In the genomic region with DNA sequence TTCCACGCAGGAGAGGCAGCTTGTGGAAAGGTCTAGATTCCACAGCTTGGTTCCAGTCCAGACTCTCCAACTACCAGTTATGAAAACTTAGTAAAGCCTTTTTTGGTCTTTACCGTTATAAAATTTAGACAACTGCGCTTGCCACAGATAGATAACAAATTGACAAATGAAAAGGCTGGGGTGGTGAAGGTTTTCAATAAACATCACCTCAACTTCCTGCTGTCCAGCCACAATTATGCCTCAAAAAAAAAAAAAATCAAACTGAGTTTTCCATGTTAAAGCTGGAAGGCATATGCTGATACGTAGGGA, we compare ENCODE assay signal across 9 mouse cellular contexts. TPM values are rescaled to one million over a fixed set of nuclear protein-coding genes. Genes with fewer than 3 reads are reported as not detected.
DNase-seq lines count a peak whose midpoint lies in the region; ATAC-seq lines count a peak whose summit lies in the region.
"Had no signal": no experiment of that assay in that cellular context is flagged by ENCODE, and none has a peak within 500 bp of the region (broad histone marks: within the 10 kb centered on the region; RNA-seq: fewer than 3 reads in every experiment).

No protein-coding gene starts in this region.

- no peak for ATAC-seq in kidney, embryonic 15.5 days (replicated peaks; ENCODE audit: low FRiP score)
- ATAC-seq in embryonic facial prominence, embryonic 11.5 days (replicated peaks; ENCODE audit: insufficient number of reproducible peaks, low FRiP score, low TSS enrichment, low read depth) = no peak
- ATAC-seq in hindbrain, embryonic 16.5 days = no peak
- no peak for ATAC-seq in midbrain, embryonic 16.5 days

- H3K4me2 ChIP-seq in kidney, embryonic 15.5 days = peak overlapping the region; percentile 97
- peak overlapping the region; percentile 89; the same call in 1 of the 2 replicates for H3K4me2 ChIP-seq in embryonic facial prominence, embryonic 11.5 days (ENCODE audit: low read depth, low read length)
- H3K4me2 ChIP-seq in hindbrain, embryonic 16.5 days (ENCODE audit: low read length) = peak overlapping the region; percentile 56
- H3K4me2 ChIP-seq in midbrain, embryonic 16.5 days (ENCODE audit: low read length) = peak overlapping the region; percentile 82

- peaks cover 16% of the 10 kb centered on the region; the same call in 1 of the 2 replicates for H3K4me1 ChIP-seq in kidney, embryonic 15.5 days
- H3K4me1 ChIP-seq in embryonic facial prominence, embryonic 11.5 days (ENCODE audit: control insufficient read depth, insufficient read depth, low read length) = no peaks in the 10 kb centered on the region
- peaks cover 11% of the 10 kb centered on the region for H3K4me1 ChIP-seq in hindbrain, embryonic 16.5 days (ENCODE audit: control insufficient read depth, insufficient read depth, low read depth, low read length)
- peaks cover 20% of the 10 kb centered on the region for H3K4me1 ChIP-seq in midbrain, embryonic 16.5 days (ENCODE audit: control insufficient read depth, insufficient read depth, low read length)

- H3K36me3 ChIP-seq in kidney, embryonic 15.5 days = no peaks in the 10 kb centered on the region
- H3K36me3 ChIP-seq in embryonic facial prominence, embryonic 11.5 days (replicated peaks; ENCODE audit: control insufficient read depth, insufficient read depth, low read depth, low read length) = no peaks in the 10 kb centered on the region
- 0 out of 2 replicates have a peak, but pooled peaks cover 2% of the 10 kb centered on the region for H3K36me3 ChIP-seq in hindbrain, embryonic 16.5 days (ENCODE audit: control insufficient read depth, insufficient read depth, low read length)
- H3K36me3 ChIP-seq in midbrain, embryonic 16.5 days (ENCODE audit: control insufficient read depth, insufficient read depth, low read length) = no peaks in the 10 kb centered on the region

- no peaks in the 10 kb centered on the region for H3K9me3 ChIP-seq in kidney, embryonic 15.5 days (replicated peaks)
- H3K9me3 ChIP-seq in embryonic facial prominence, embryonic 11.5 days (replicated peaks; ENCODE audit: control insufficient read depth, low read length) = no peaks in the 10 kb centered on the region
- no peaks in the 10 kb centered on the region for H3K9me3 ChIP-seq in hindbrain, embryonic 16.5 days (ENCODE audit: control insufficient read depth, low read length)
- H3K9me3 ChIP-seq in midbrain, embryonic 16.5 days (replicated peaks; ENCODE audit: control insufficient read depth, low read length, poor library complexity, severe bottlenecking) = no peaks in the 10 kb centered on the region

- H3K27ac ChIP-seq in kidney, embryonic 15.5 days = no peak overlapping the region
- H3K27ac ChIP-seq in embryonic facial prominence, embryonic 11.5 days (replicated peaks; ENCODE audit: low read depth, low read length) = no peak overlapping the region
- H3K27ac ChIP-seq in hindbrain, embryonic 16.5 days (ENCODE audit: low read depth, low read length) = no peak overlapping the region; the same call in 1 of the 2 replicates
- peak overlapping the region; percentile 98; the same call in 1 of the 2 replicates for H3K27ac ChIP-seq in midbrain, embryonic 16.5 days (ENCODE audit: low read length)

- intact Hi-C loops in left cerebral cortex, postnatal 36 days (cut with DNase I) = loop anchor here (5.0 kb wide), 2 partner anchors 51 to 116 kb away; a partner anchor contains a TSS

- H3K4me3 ChIP-seq in kidney, embryonic 15.5 days (replicated peaks) = peak overlapping the region; percentile 80
- peak overlapping the region; percentile 90 for H3K4me3 ChIP-seq in embryonic facial prominence, embryonic 11.5 days (ENCODE audit: low read depth, low read length)
- peak overlapping the region; percentile 63 for H3K4me3 ChIP-seq in hindbrain, embryonic 16.5 days (ENCODE audit: low read length)
- peak overlapping the region; percentile 62 for H3K4me3 ChIP-seq in midbrain, embryonic 16.5 days (ENCODE audit: low read depth, low read length)

- DNase-seq in kidney, adult 9 months = no peak
- DNase-seq in embryonic facial prominence, embryonic 11.5 days (ENCODE audit: low spot score) = no peak
- no peak for DNase-seq in adrenal gland, adult 8-10 months
- no peak for DNase-seq in left cerebral cortex, postnatal 36 days (ENCODE audit: low spot score in 2 of 2)
- DNase-seq in kidney, adult 8-10 months = no peak

- 0 out of 2 replicates have a peak overlapping the region, but pooled peaks have one; percentile 71 for H3K9ac ChIP-seq in kidney, embryonic 15.5 days
- no peak overlapping the region for H3K9ac ChIP-seq in embryonic facial prominence, embryonic 11.5 days (replicated peaks; ENCODE audit: low read length)
- peak overlapping the region; percentile 82 for H3K9ac ChIP-seq in hindbrain, embryonic 16.5 days (ENCODE audit: low read depth, low read length)
- H3K9ac ChIP-seq in midbrain, embryonic 16.5 days (ENCODE audit: low read depth, low read length) = peak overlapping the region; percentile 99

- WGBS in kidney, embryonic 15.5 days = 37% methylated on average over 4 of the region's 4 CpGs
- WGBS in embryonic facial prominence, embryonic 11.5 days = 48% methylated on average over 4 of the region's 4 CpGs
- WGBS in hindbrain, embryonic 16.5 days = 26% methylated on average over 4 of the region's 4 CpGs
- WGBS in midbrain, embryonic 16.5 days = 30% methylated on average over 4 of the region's 4 CpGs

- H3K27me3 ChIP-seq in kidney, embryonic 15.5 days = no peaks in the 10 kb centered on the region
- no peaks in the 10 kb centered on the region for H3K27me3 ChIP-seq in embryonic facial prominence, embryonic 11.5 days (ENCODE audit: control insufficient read depth, insufficient read depth, low read length)
- H3K27me3 ChIP-seq in hindbrain, embryonic 16.5 days (replicated peaks; ENCODE audit: control insufficient read depth, insufficient read depth, low read length) = no peaks in the 10 kb centered on the region
- no peaks in the 10 kb centered on the region for H3K27me3 ChIP-seq in midbrain, embryonic 16.5 days (ENCODE audit: control insufficient read depth, insufficient read depth, low read depth, low read length)

RNA-seq across cellular contexts. Expression of a gene that starts 1.1 kb away (rescaled TPM):
- 104 and 110 TPM in 2 replicates for polyA plus RNA-seq in kidney, embryonic 15.5 days (2015; fragmentation: Nextera tagmentation; extraction: Ambion mirVana)
- 87.2 and 94.7 TPM in 2 replicates for polyA plus RNA-seq in embryonic facial prominence, embryonic 11.5 days (2014; fragmentation: Nextera tagmentation; extraction: Ambion mirVana)
- 378 and 391 TPM in 2 replicates for polyA plus RNA-seq in hindbrain, embryonic 16.5 days (2015; fragmentation: Nextera tagmentation; extraction: Ambion mirVana)
- polyA plus RNA-seq in midbrain, embryonic 16.5 days (2015; fragmentation: Nextera tagmentation; extraction: Ambion mirVana) = 387 and 445 TPM in 2 replicates
- 10 to 100 TPM in 3 of 4 experiments, 1 to 10 TPM in 1; 8.9 to 18.6 (median 13.8) TPM for total RNA-seq in adrenal gland, adult 8-10 months (2022)
- total RNA-seq in left cerebral cortex, postnatal 36 days (2021) = 100 to 1,000 TPM; 192 to 206 TPM

RNA-seq across cellular contexts. Expression of a gene that starts 48.5 kb away (rescaled TPM):
- 1.4 and 31.8 TPM in 2 replicates for polyA plus RNA-seq in kidney, embryonic 15.5 days (2015; fragmentation: Nextera tagmentation; extraction: Ambion mirVana)
- not detected in 2 replicates for polyA plus RNA-seq in embryonic facial prominence, embryonic 11.5 days (2014; fragmentation: Nextera tagmentation; extraction: Ambion mirVana)
- polyA plus RNA-seq in hindbrain, embryonic 16.5 days (2015; fragmentation: Nextera tagmentation; extraction: Ambion mirVana) = not detected in 2 replicates
- 0.23 TPM in 1 of 2 replicates, not detected in the other for polyA plus RNA-seq in midbrain, embryonic 16.5 days (2015; fragmentation: Nextera tagmentation; extraction: Ambion mirVana)
- not detected for total RNA-seq in adrenal gland, adult 8-10 months (2022)
- not detected for total RNA-seq in left cerebral cortex, postnatal 36 days (2021)
- total RNA-seq: layer of hippocampus, postnatal 14 days had no signal
